Mouse (Mus musculus): ENCODE measurements around the gene Spryd3. TPM values are rescaled to one million over a fixed set of nuclear protein-coding genes. Genes with fewer than 3 reads are reported as not detected.

Spryd3 gene
- total and polyA plus RNA-seq, 2 experiments from 2014 or later = 16.0 to 22.8 TPM

- WGBS = 76% methylated on average over 8 of the region's 8 CpGs
- Histone ChIP-seq H3K4me3 (ENCODE audit: low read depth, low read length) (no peak overlapping the region), H3K36me3 (replicated peaks; ENCODE audit: control insufficient read depth, insufficient read depth, low read length) (peaks cover 5% of the 10 kb centered on the region; the same call in 1 of the 2 replicates), H3K9ac (replicated peaks; ENCODE audit: low read depth, low read length) (no peak overlapping the region), H3K4me2 (ENCODE audit: low read depth, low read length) (no peak overlapping the region), H3K9me3 (replicated peaks; ENCODE audit: control insufficient read depth, low read length) (no peaks in the 10 kb centered on the region), H3K27ac (ENCODE audit: low read depth) (no peak overlapping the region), H3K27me3 (ENCODE audit: control insufficient read depth, insufficient read depth, low read length) (no peaks in the 10 kb centered on the region), H3K4me1 (ENCODE audit: control insufficient read depth, insufficient read depth) (no peaks in the 10 kb centered on the region)
- ATAC-seq (ENCODE audit: insufficient read depth, low read depth) = no peak
- DNase-seq (ENCODE audit: low spot score) = no peak
- TF ChIP-seq CTCF (IDR thresholded peaks at IDR 0.05; ENCODE audit: low read depth) (no peak), EP300 (IDR thresholded peaks at IDR 0.05; ENCODE audit: low read depth) (no peak)
Measured at GRCm38 (mm10) chr15:102177417-102177816, 41.4 kb upstream of the Spryd3 start.

- TF ChIP-seq CTCF (IDR thresholded peaks at IDR 0.05; ENCODE audit: low read depth) (no peak), EP300 (IDR thresholded peaks at IDR 0.05; ENCODE audit: low read depth) (no peak)
- no peak overlapping the region for H3K27ac ChIP-seq (ENCODE audit: low read depth)
- peaks cover 5% of the 10 kb centered on the region; the same call in 1 of the 2 replicates for H3K36me3 ChIP-seq (replicated peaks; ENCODE audit: control insufficient read depth, insufficient read depth, low read length)
- no peaks in the 10 kb centered on the region for H3K9me3 ChIP-seq (replicated peaks; ENCODE audit: control insufficient read depth, low read length)
- H3K4me2 ChIP-seq (ENCODE audit: low read depth, low read length) = no peak overlapping the region
- H3K9ac ChIP-seq (replicated peaks; ENCODE audit: low read depth, low read length) = no peak overlapping the region
- no peaks in the 10 kb centered on the region for H3K27me3 ChIP-seq (ENCODE audit: control insufficient read depth, insufficient read depth, low read length)
- WGBS = 75% methylated on average over 7 of the region's 7 CpGs
- no peaks in the 10 kb centered on the region for H3K4me1 ChIP-seq (ENCODE audit: control insufficient read depth, insufficient read depth)
- H3K4me3 ChIP-seq (ENCODE audit: low read depth, low read length) = no peak overlapping the region
- DNase-seq (ENCODE audit: low spot score) = no peak
- ATAC-seq (ENCODE audit: insufficient read depth, low read depth) = no peak
Measured at GRCm38 (mm10) chr15:102176571-102177316, 40.7 kb upstream of the Spryd3 start.

GRCm38 (mm10) chr15:102175736-102176319, 39.8 kb upstream of the Spryd3 start:
- H3K27me3 ChIP-seq (ENCODE audit: control insufficient read depth, insufficient read depth, low read length) = no peaks in the 10 kb centered on the region
- H3K4me3 ChIP-seq (ENCODE audit: low read depth, low read length) = no peak overlapping the region
- 76% methylated on average over 16 of the region's 16 CpGs for whole genome bisulfite sequencing
- no peak overlapping the region for H3K4me2 ChIP-seq (ENCODE audit: low read depth, low read length)
- H3K9me3 ChIP-seq (replicated peaks; ENCODE audit: control insufficient read depth, low read length) = no peaks in the 10 kb centered on the region
- H3K9ac ChIP-seq (replicated peaks; ENCODE audit: low read depth, low read length) = no peak overlapping the region
- H3K4me1 ChIP-seq (ENCODE audit: control insufficient read depth, insufficient read depth) = no peaks in the 10 kb centered on the region
- H3K27ac ChIP-seq (ENCODE audit: low read depth) = no peak overlapping the region
- H3K36me3 ChIP-seq (replicated peaks; ENCODE audit: control insufficient read depth, insufficient read depth, low read length) = peaks cover 5% of the 10 kb centered on the region; the same call in 1 of the 2 replicates
- DNase-seq (ENCODE audit: low spot score) = no peak
- TF ChIP-seq EP300 (IDR thresholded peaks at IDR 0.05; ENCODE audit: low read depth) (no peak), CTCF (IDR thresholded peaks at IDR 0.05; ENCODE audit: low read depth) (no peak)
- ATAC-seq (ENCODE audit: insufficient read depth, low read depth) = no peak

GRCm38 (mm10) chr15:102173581-102173980, 37.5 kb upstream of the Spryd3 start:
- Histone ChIP-seq H3K4me3 (ENCODE audit: low read depth, low read length) (no peak overlapping the region), H3K4me2 (ENCODE audit: low read depth, low read length) (no peak overlapping the region), H3K4me1 (ENCODE audit: control insufficient read depth, insufficient read depth) (no peaks in the 10 kb centered on the region), H3K36me3 (replicated peaks; ENCODE audit: control insufficient read depth, insufficient read depth, low read length) (peaks cover 5% of the 10 kb centered on the region; the same call in 1 of the 2 replicates), H3K27ac (ENCODE audit: low read depth) (no peak overlapping the region), H3K9ac (replicated peaks; ENCODE audit: low read depth, low read length) (no peak overlapping the region), H3K9me3 (replicated peaks; ENCODE audit: control insufficient read depth, low read length) (no peaks in the 10 kb centered on the region), H3K27me3 (ENCODE audit: control insufficient read depth, insufficient read depth, low read length) (no peaks in the 10 kb centered on the region)
- ATAC-seq (ENCODE audit: insufficient read depth, low read depth) = no peak
- DNase-seq (ENCODE audit: low spot score) = no peak
- WGBS = 84% methylated on average over 3 of the region's 3 CpGs
- no peak for TF ChIP-seq CTCF (IDR thresholded peaks at IDR 0.05; ENCODE audit: low read depth)
- TF ChIP-seq EP300 (IDR thresholded peaks at IDR 0.05; ENCODE audit: low read depth) = no peak

- DNase-seq (ENCODE audit: low spot score) (no peak), ATAC-seq (ENCODE audit: insufficient read depth, low read depth) (no peak)
- 61% methylated on average over 2 of the region's 2 CpGs for WGBS
- Histone ChIP-seq H3K9ac (replicated peaks; ENCODE audit: low read depth, low read length) (no peak overlapping the region), H3K4me1 (ENCODE audit: control insufficient read depth, insufficient read depth) (peaks cover 11% of the 10 kb centered on the region), H3K27me3 (ENCODE audit: control insufficient read depth, insufficient read depth, low read length) (no peaks in the 10 kb centered on the region), H3K9me3 (replicated peaks; ENCODE audit: control insufficient read depth, low read length) (no peaks in the 10 kb centered on the region), H3K4me2 (ENCODE audit: low read depth, low read length) (no peak overlapping the region), H3K27ac (ENCODE audit: low read depth) (no peak overlapping the region), H3K36me3 (replicated peaks; ENCODE audit: control insufficient read depth, insufficient read depth, low read length) (no peaks in the 10 kb centered on the region), H3K4me3 (ENCODE audit: low read depth, low read length) (no peak overlapping the region)
- TF ChIP-seq EP300 (IDR thresholded peaks at IDR 0.05; ENCODE audit: low read depth) (no peak), CTCF (IDR thresholded peaks at IDR 0.05; ENCODE audit: low read depth) (no peak)
Measured at GRCm38 (mm10) chr15:102169064-102169463, 33.0 kb upstream of the Spryd3 start.

All from heart, postnatal 0 days (tissue).